32 mouse cellular contexts compared by ENCODE assay signal in genomic region chr11:7136246-7136855, GRCm38 (mm10). TPM values are rescaled to one million over a fixed set of nuclear protein-coding genes. Genes with fewer than 3 reads are reported as not detected.
DNase-seq lines count a peak whose midpoint lies in the region; ATAC-seq and TF ChIP-seq lines count a peak whose summit lies in the region.
"Had no signal": no experiment of that assay in that cellular context is flagged by ENCODE, and none has a peak within 500 bp of the region (broad histone marks: within the 10 kb centered on the region; RNA-seq: fewer than 3 reads in every experiment).

No protein-coding gene starts in this region.

- H3K4me2 ChIP-seq in heart, embryonic 11.5 days = no peak overlapping the region
- no peak overlapping the region for H3K4me2 ChIP-seq in liver, postnatal 0 days (ENCODE audit: low read depth, low read length)
- no peak overlapping the region for H3K4me2 ChIP-seq in liver, embryonic 11.5 days
- H3K4me2 ChIP-seq in stomach, embryonic 14.5 days (replicated peaks; ENCODE audit: low read depth, low read length) = no peak overlapping the region
- H3K4me2 ChIP-seq in stomach, postnatal 0 days (replicated peaks; ENCODE audit: low read depth) = no peak overlapping the region
- H3K4me2 ChIP-seq: forebrain, embryonic 13.5 days; hindbrain, embryonic 13.5 days; limb, embryonic 15.5 days; neural tube, embryonic 13.5 days had no signal

- no peak for TF ChIP-seq POLR2A in heart, adult 2 months (IDR thresholded peaks at IDR 0.05; ENCODE audit: insufficient read depth, low read depth, low read length)

- H3K4me3 ChIP-seq in heart, embryonic 11.5 days (ENCODE audit: low read depth, low read length) = no peak overlapping the region
- H3K4me3 ChIP-seq in heart, adult 2 months = no peak overlapping the region
- H3K4me3 ChIP-seq in liver, postnatal 0 days (ENCODE audit: low read depth, low read length) = no peak overlapping the region
- no peak overlapping the region for H3K4me3 ChIP-seq in liver, embryonic 11.5 days (ENCODE audit: low read depth, low read length)
- H3K4me3 ChIP-seq in stomach, embryonic 14.5 days (ENCODE audit: low read depth, low read length) = no peak overlapping the region
- no peak overlapping the region for H3K4me3 ChIP-seq in stomach, postnatal 0 days (ENCODE audit: low read depth, low read length)
- H3K4me3 ChIP-seq: forebrain, embryonic 13.5 days; hindbrain, embryonic 13.5 days; limb, embryonic 15.5 days; myocyte; neural tube, embryonic 13.5 days had no signal

- WGBS in heart, embryonic 11.5 days (ENCODE audit: insufficient replicate concordance) = 94% methylated on average over 5 of the region's 5 CpGs
- WGBS in heart, adult 2 months = 94% methylated on average over 5 of the region's 5 CpGs
- 84% methylated on average over 5 of the region's 5 CpGs for WGBS in liver, postnatal 0 days (ENCODE audit: insufficient replicate concordance)
- WGBS in liver, embryonic 11.5 days = 95% methylated on average over 5 of the region's 5 CpGs
- 84% methylated on average over 5 of the region's 5 CpGs for WGBS in stomach, embryonic 14.5 days
- 68% methylated on average over 5 of the region's 5 CpGs for WGBS in stomach, postnatal 0 days

- intact Hi-C loops in heart, adult 2 months (cut with DNase I) = no loop called here

- H3K27me3 ChIP-seq in heart, embryonic 11.5 days (ENCODE audit: control insufficient read depth, insufficient read depth, low read length) = no peaks in the 10 kb centered on the region
- no peaks in the 10 kb centered on the region for H3K27me3 ChIP-seq in heart, adult 2 months (ENCODE audit: control insufficient read depth, insufficient read depth, low read length)
- no peaks in the 10 kb centered on the region for H3K27me3 ChIP-seq in liver, postnatal 0 days (ENCODE audit: insufficient read depth, low read length)
- H3K27me3 ChIP-seq in liver, embryonic 11.5 days (replicated peaks; ENCODE audit: control insufficient read depth, insufficient read depth, low read length) = no peaks in the 10 kb centered on the region
- no peaks in the 10 kb centered on the region for H3K27me3 ChIP-seq in stomach, embryonic 14.5 days (ENCODE audit: control insufficient read depth, insufficient read depth, low read length)
- H3K27me3 ChIP-seq in stomach, postnatal 0 days (ENCODE audit: control insufficient read depth, insufficient read depth, low read length) = no peaks in the 10 kb centered on the region
- H3K27me3 ChIP-seq: forebrain, embryonic 13.5 days; hindbrain, embryonic 13.5 days; limb, embryonic 15.5 days; neural tube, embryonic 13.5 days had no signal

- no peak for ATAC-seq in cerebellum, adult (ENCODE audit: insufficient number of reproducible peaks, low FRiP score, low TSS enrichment)
- ATAC-seq in heart, embryonic 11.5 days (replicated peaks; ENCODE audit: insufficient number of reproducible peaks, low FRiP score, low TSS enrichment) = peak; percentile 57
- ATAC-seq in liver, postnatal 0 days = peak; percentile 55
- no peak for ATAC-seq in liver, embryonic 11.5 days (replicated peaks; ENCODE audit: low FRiP score)
- peak; percentile 74 for ATAC-seq in stomach, embryonic 14.5 days (ENCODE audit: insufficient number of reproducible peaks, insufficient read depth, low FRiP score, low read depth)
- no peak for ATAC-seq in stomach, postnatal 0 days (ENCODE audit: low FRiP score, low TSS enrichment)
- ATAC-seq: forebrain, embryonic 13.5 days; inflammation-experienced regulatory T-cells, adult 6 months; midbrain, embryonic 16.5 days had no signal

- no peaks in the 10 kb centered on the region for H3K36me3 ChIP-seq in heart, embryonic 11.5 days (ENCODE audit: control insufficient read depth, insufficient read depth, low read length)
- H3K36me3 ChIP-seq in heart, adult 2 months (ENCODE audit: control insufficient read depth, insufficient read depth, low read length) = no peaks in the 10 kb centered on the region
- H3K36me3 ChIP-seq in liver, postnatal 0 days (replicated peaks; ENCODE audit: insufficient read depth, low read length) = no peaks in the 10 kb centered on the region
- H3K36me3 ChIP-seq in liver, embryonic 11.5 days (ENCODE audit: control insufficient read depth, insufficient read depth, low read length) = no peaks in the 10 kb centered on the region
- no peaks in the 10 kb centered on the region; the same call in 1 of the 2 replicates for H3K36me3 ChIP-seq in stomach, embryonic 14.5 days (ENCODE audit: control insufficient read depth, insufficient read depth, low read length)
- H3K36me3 ChIP-seq in stomach, postnatal 0 days (ENCODE audit: control insufficient read depth, insufficient read depth, low read length) = no peaks in the 10 kb centered on the region
- H3K36me3 ChIP-seq: limb, embryonic 15.5 days had no signal

- peak; percentile 40 for DNase-seq in cerebellum, adult 11-12 months
- DNase-seq in heart, adult 2 months = no peak
- no peak for DNase-seq in liver, postnatal 0 days
- DNase-seq in liver, embryonic 11.5 days (ENCODE audit: low spot score) = no peak
- DNase-seq in stomach, postnatal 0 days (ENCODE audit: low spot score) = no peak
- DNase-seq: gastrocnemius, postnatal 36 days; lung, postnatal 36 days; retina, postnatal 1 day; right cerebral cortex, postnatal 25 days; spleen, adult 18-20 months; thymus, adult 18-20 months; thymus, postnatal 36 days had no signal

- no peak overlapping the region for H3K9ac ChIP-seq in heart, embryonic 11.5 days (ENCODE audit: low read depth, low read length)
- no peak overlapping the region for H3K9ac ChIP-seq in heart, adult 2 months (ENCODE audit: low read depth, low read length)
- H3K9ac ChIP-seq in liver, postnatal 0 days (replicated peaks) = no peak overlapping the region
- no peak overlapping the region for H3K9ac ChIP-seq in liver, embryonic 11.5 days (ENCODE audit: low read depth, low read length)
- H3K9ac ChIP-seq in stomach, embryonic 14.5 days (replicated peaks; ENCODE audit: low read depth, low read length) = no peak overlapping the region
- H3K9ac ChIP-seq in stomach, postnatal 0 days (ENCODE audit: low read length) = no peak overlapping the region
- H3K9ac ChIP-seq: forebrain, embryonic 13.5 days; hindbrain, embryonic 13.5 days; limb, embryonic 15.5 days; neural tube, embryonic 13.5 days had no signal

- no peaks in the 10 kb centered on the region for H3K4me1 ChIP-seq in heart, embryonic 11.5 days (ENCODE audit: control insufficient read depth, insufficient read depth, low read length)
- no peaks in the 10 kb centered on the region for H3K4me1 ChIP-seq in heart, adult 2 months (ENCODE audit: control insufficient read depth, insufficient read depth, low read length)
- peaks cover 4% of the 10 kb centered on the region; the same call in 1 of the 2 replicates for H3K4me1 ChIP-seq in liver, postnatal 0 days (ENCODE audit: insufficient read depth)
- no peaks in the 10 kb centered on the region for H3K4me1 ChIP-seq in liver, embryonic 11.5 days (replicated peaks; ENCODE audit: control insufficient read depth, insufficient read depth, low read length)
- H3K4me1 ChIP-seq in stomach, embryonic 14.5 days (ENCODE audit: control insufficient read depth, insufficient read depth, low read length) = no peaks in the 10 kb centered on the region
- no peaks in the 10 kb centered on the region for H3K4me1 ChIP-seq in stomach, postnatal 0 days (replicated peaks; ENCODE audit: control insufficient read depth, insufficient read depth)
- H3K4me1 ChIP-seq: forebrain, embryonic 13.5 days; hindbrain, embryonic 13.5 days; limb, embryonic 15.5 days; neural tube, embryonic 13.5 days had no signal

- H3K9me3 ChIP-seq in heart, embryonic 11.5 days (replicated peaks; ENCODE audit: control insufficient read depth, low read length) = no peaks in the 10 kb centered on the region
- H3K9me3 ChIP-seq in liver, postnatal 0 days (ENCODE audit: low read length) = no peaks in the 10 kb centered on the region
- no peaks in the 10 kb centered on the region for H3K9me3 ChIP-seq in liver, embryonic 11.5 days (ENCODE audit: control insufficient read depth, low read length)
- H3K9me3 ChIP-seq in stomach, embryonic 14.5 days (ENCODE audit: control insufficient read depth, low read depth, low read length) = no peaks in the 10 kb centered on the region
- H3K9me3 ChIP-seq in stomach, postnatal 0 days (ENCODE audit: control insufficient read depth, low read length) = no peaks in the 10 kb centered on the region
- H3K9me3 ChIP-seq: forebrain, embryonic 13.5 days; hindbrain, embryonic 13.5 days; limb, embryonic 15.5 days; neural tube, embryonic 13.5 days had no signal

- H3K27ac ChIP-seq in heart, embryonic 11.5 days (ENCODE audit: low read depth, low read length) = no peak overlapping the region
- no peak overlapping the region for H3K27ac ChIP-seq in heart, adult 2 months
- no peak overlapping the region for H3K27ac ChIP-seq in liver, postnatal 0 days (ENCODE audit: low read depth)
- no peak overlapping the region for H3K27ac ChIP-seq in liver, embryonic 11.5 days (ENCODE audit: low read depth, low read length)
- no peak overlapping the region for H3K27ac ChIP-seq in stomach, embryonic 14.5 days (ENCODE audit: low read length)
- no peak overlapping the region for H3K27ac ChIP-seq in stomach, postnatal 0 days (replicated peaks)
- H3K27ac ChIP-seq: forebrain, embryonic 13.5 days; hindbrain, embryonic 13.5 days; limb, embryonic 15.5 days; neural tube, embryonic 13.5 days had no signal

- H3K79me2 ChIP-seq in heart, adult 2 months (replicated peaks; ENCODE audit: control insufficient read depth, insufficient read depth, low read length) = no peaks in the 10 kb centered on the region

- no peak for TF ChIP-seq CTCF in heart, adult 2 months (IDR thresholded peaks at IDR 0.05)
- no peak for TF ChIP-seq CTCF in liver, postnatal 0 days (IDR thresholded peaks at IDR 0.05; ENCODE audit: low read depth)
- no peak for TF ChIP-seq CTCF in stomach, postnatal 0 days (IDR thresholded peaks at IDR 0.05; ENCODE audit: low read depth)

- TF ChIP-seq EP300 in heart, adult 2 months (IDR thresholded peaks at IDR 0.05; ENCODE audit: insufficient read depth, low read depth, low read length) = no peak
- TF ChIP-seq EP300 in liver, postnatal 0 days (IDR thresholded peaks at IDR 0.05; ENCODE audit: low read depth) = no peak
- no peak for TF ChIP-seq EP300 in stomach, postnatal 0 days (optimal IDR thresholded peaks at IDR 0.05)

RNA-seq across cellular contexts. Expression of gene Gm11985, which starts 52.0 kb away (rescaled TPM):
- polyA plus RNA-seq in heart, embryonic 11.5 days (2014; fragmentation: Nextera tagmentation; extraction: Ambion mirVana) = not detected in 2 replicates
- total RNA-seq in heart, adult 2 months (2021) = not detected
- polyA plus RNA-seq in heart, adult 2 months (2012; rRNA removed) = not detected in 2 replicates
- polyA plus RNA-seq in liver, postnatal 0 days (2015; fragmentation: Nextera tagmentation; extraction: Ambion mirVana) = 0.11 TPM in 2 replicates
- not detected in 2 replicates for polyA plus RNA-seq in liver, embryonic 11.5 days (2014; fragmentation: Nextera tagmentation; extraction: Ambion mirVana)
- 0.25 TPM in 1 of 2 replicates, not detected in the other for polyA plus RNA-seq in stomach, embryonic 14.5 days (2014; fragmentation: Nextera tagmentation; extraction: Ambion mirVana)
- polyA plus RNA-seq in stomach, postnatal 0 days (2015; fragmentation: Nextera tagmentation; extraction: Ambion mirVana) = not detected in 2 replicates
- total RNA-seq: adrenal gland, postnatal 14 days; gastrocnemius, adult 18-20 months; gastrocnemius, postnatal 36 days; heart, postnatal 25 days; layer of hippocampus, adult 8-10 months; left cerebral cortex, adult 18-20 months; left cerebral cortex, postnatal 36 days; megakaryocyte-erythroid progenitor cell, adult 5-6 weeks had no signal
- polyA plus RNA-seq: embryonic facial prominence, embryonic 14.5 days; forebrain, embryonic 13.5 days; heart, embryonic 14.5 days; hindbrain, embryonic 13.5 days; inflammation-experienced regulatory T-cells, adult 6 months; kidney, embryonic 14.5 days; limb, embryonic 15.5 days; midbrain, embryonic 16.5 days; myocyte; neural tube, embryonic 13.5 days had no signal

Comparison
In these comparisons a context has a peak if more than half of its experiments do, and no peak if none do; other contexts are left out.
1. ATAC-seq: peak in heart, embryonic 11.5 days (single experiment), liver, postnatal 0 days (single experiment) and stomach, embryonic 14.5 days (single experiment); none in cerebellum, adult (single experiment), liver, embryonic 11.5 days (single experiment) and stomach, postnatal 0 days (single experiment).